Mouse (Mus musculus) kidney, postnatal 14 days (tissue): Measurements from ENCODE around the gene Cdh16.
"Not testable (repeated sequence)": the region's sequence is repeated elsewhere in the genome, so short reads cannot be mapped to it uniquely, and the experiment has no call there.

ENCODE experiments used
- DNase-seq: peaks from one replicate; pipeline ENCODE4 v3.0.0; 2022; ENCODE audit warnings: mixed read lengths

Cdh16 gene

GRCm38 (mm10) chr8:104611613-104612012, 12.6 kb downstream of the Cdh16 start:
- no peak for DNase-seq

GRCm38 (mm10) chr8:104610185-104610766, 13.9 kb downstream of the Cdh16 start:
- no peak for DNase-seq

GRCm38 (mm10) chr8:104609222-104609621, 15.0 kb downstream of the Cdh16 start:
- no peak for DNase-seq

- DNase-seq = no peak
Observed at GRCm38 (mm10) chr8:104607944-104608343, 16.3 kb downstream of the Cdh16 start.

- DNase-seq = no peak
Observed at GRCm38 (mm10) chr8:104606329-104606728, 17.9 kb downstream of the Cdh16 start.

GRCm38 (mm10) chr8:104603245-104603593, 21.0 kb downstream of the Cdh16 start:
- DNase-seq = no peak

GRCm38 (mm10) chr8:104602468-104603244, 21.5 kb downstream of the Cdh16 start:
- peak; percentile 94 for DNase-seq

GRCm38 (mm10) chr8:104601941-104602371, 22.2 kb downstream of the Cdh16 start:
- peak; percentile 51 for DNase-seq

GRCm38 (mm10) chr8:104601386-104601785, 22.8 kb downstream of the Cdh16 start:
- no peak for DNase-seq

GRCm38 (mm10) chr8:104598496-104598895, 25.7 kb downstream of the Cdh16 start:
- peak; percentile 81 for DNase-seq

- DNase-seq = peak; percentile 47
Observed at GRCm38 (mm10) chr8:104597656-104598055, 26.5 kb downstream of the Cdh16 start.

GRCm38 (mm10) chr8:104595773-104596536, 28.2 kb downstream of the Cdh16 start:
- no peak for DNase-seq

- DNase-seq = no peak
Observed at GRCm38 (mm10) chr8:104594611-104595362, 29.4 kb downstream of the Cdh16 start.

- DNase-seq = no peak
Observed at GRCm38 (mm10) chr8:104593536-104594325, 30.5 kb downstream of the Cdh16 start.

- DNase-seq = no peak
Observed at GRCm38 (mm10) chr8:104592566-104592965, 31.6 kb downstream of the Cdh16 start.

- no peak for DNase-seq
Observed at GRCm38 (mm10) chr8:104591856-104592255, 32.3 kb downstream of the Cdh16 start.

- peak; percentile 95 for DNase-seq
Observed at GRCm38 (mm10) chr8:104591133-104591834, 32.9 kb downstream of the Cdh16 start, which contains the start of gene Pdp2. TSS of gene Pdp2 (plus strand) at chr8:104591451.

- no peak for DNase-seq
Observed at GRCm38 (mm10) chr8:104590284-104590683, 33.9 kb downstream of the Cdh16 start.

- no peak for DNase-seq
Observed at GRCm38 (mm10) chr8:104584522-104584921, 39.7 kb downstream of the Cdh16 start.

GRCm38 (mm10) chr8:104577606-104578005, 46.6 kb downstream of the Cdh16 start:
- DNase-seq = not testable (repeated sequence)

GRCm38 (mm10) chr8:104576820-104577219, 47.4 kb downstream of the Cdh16 start:
- DNase-seq = no peak
